Mouse (Mus musculus) cerebellum, postnatal 4 days (tissue): ENCODE measurements at regions not wholly inside any gene's neighbourhood (a gene's known extent, or its start where the extent isn't known, plus 50 kb on each side); places are given as distances from the start of the nearest gene placed in this dataset.

Source experiments
- DNase-seq, 2 experiments: peaks; one replicate each; pipeline ENCODE4 v3.0.0; 2022; ENCODE audit warnings: low spot score in 2 of 2, mixed read lengths in 1 of 2

DNA sequence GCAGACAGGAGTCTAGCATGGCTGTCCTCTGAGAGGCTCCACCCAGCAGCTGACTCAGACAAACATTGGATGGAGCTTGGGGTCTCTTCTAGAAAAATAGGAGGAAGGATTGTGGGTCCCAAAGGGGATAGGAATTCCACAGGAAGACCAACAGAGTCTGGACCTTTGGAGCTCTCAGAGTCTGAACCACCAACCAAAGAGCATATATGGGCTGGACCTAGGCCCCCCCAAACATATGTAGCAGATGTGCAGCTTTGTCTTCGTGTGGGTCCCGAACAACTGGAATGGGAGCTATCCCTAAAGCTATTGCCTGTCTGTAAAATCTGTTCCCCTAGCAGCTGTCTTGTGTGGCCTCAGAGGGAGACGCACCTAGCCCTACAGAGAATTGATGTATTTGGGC lies 50.1 kb upstream of the Cpm start:
- DNase-seq, result no peak

DNA sequence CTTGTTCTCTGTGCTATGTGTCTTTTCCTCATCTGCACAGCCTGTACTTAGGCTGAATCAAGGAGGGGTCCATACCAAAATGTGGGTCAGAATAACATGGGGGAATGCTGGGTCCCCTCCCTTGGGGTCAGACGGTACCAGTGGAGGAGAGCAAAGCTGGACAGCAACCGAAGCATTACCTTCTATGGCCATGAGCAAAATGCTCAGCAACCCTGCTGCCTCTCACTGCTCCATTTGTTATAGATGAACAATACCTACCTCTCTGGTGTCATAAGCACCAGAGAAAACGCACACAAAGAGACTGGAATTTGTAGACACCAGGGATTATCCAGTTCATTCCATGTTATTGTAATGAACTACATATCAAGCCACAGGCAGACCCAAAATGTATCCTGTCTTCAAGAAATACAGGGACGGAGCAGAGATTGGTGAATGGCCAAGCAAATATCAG lies 50.6 kb upstream of the Cpm start:
- no peak for DNase-seq

DNA sequence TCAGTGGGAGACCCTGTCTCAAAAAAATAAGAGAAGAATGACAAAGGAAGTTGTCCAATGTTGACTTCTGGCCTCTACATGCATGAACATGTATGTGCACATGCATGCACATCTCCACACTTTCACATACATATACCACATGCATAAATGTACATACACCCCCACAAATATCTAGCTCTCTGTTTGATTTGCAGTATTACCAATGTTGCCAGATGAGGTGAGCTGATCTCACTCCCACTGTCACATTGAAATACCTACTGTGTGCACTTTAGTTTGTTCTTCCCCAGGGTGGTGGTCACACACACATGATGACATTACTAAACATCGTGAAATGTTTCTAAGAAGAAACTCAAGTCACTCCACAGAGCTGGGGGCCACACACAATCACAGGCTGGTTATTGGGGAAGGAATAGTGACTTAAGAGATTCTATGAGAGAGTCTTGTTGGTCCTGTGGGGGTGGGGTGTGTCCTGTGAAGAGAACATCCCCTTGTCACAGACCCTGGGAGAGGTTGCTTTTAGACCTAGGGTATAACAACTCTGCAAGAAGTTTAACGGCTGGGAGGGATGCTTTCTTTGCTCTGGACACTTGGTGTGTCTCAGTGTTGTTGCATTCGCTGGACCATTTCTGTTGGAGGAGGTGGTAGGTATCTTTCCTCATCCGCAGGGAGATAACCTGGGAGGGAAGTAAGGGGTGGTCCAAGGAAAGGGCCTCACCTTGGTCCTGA lies 51.2 kb upstream of the Cpm start:
- no peak for DNase-seq

DNA sequence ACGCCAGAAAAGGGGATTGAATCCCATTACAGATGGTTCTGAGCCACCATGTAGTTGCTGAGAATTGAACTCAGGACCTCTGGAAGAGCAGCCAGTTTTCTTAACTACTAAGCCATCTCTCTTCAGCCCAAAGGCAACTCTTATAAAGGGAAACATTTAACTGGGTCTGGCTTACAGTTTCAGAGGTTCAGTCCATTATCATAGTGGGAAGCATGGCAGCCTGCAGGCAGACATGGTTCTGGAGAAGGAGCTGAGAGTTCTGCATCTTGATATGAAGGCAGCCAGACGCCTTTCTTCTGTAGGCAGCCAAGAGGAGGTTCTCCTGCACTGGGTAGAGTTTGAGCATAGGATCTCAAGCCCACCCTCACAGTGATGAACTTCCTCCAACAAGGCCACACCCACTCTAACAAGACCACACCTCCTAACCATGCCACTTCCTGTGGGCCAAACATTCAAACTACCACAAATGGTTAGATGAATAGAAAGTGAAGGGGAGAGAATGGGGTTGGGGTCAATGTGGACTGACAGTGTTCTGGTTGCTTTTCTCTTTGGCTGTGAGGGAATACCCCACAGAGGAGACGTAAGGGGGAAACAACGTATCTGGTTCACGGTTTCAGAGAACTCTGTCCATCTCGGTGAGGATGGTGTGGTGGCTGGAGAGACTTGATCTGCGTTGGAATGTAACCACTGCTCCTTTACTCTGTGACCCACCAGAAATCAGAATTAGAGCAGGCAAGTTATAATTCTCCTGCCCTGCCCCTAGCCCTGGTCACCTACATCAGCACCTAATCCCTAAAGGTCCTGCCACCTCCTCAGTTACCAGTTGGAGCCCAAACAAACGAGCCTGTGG lies 52.2 kb upstream of the Cpm start:
- DNase-seq, result no peak

DNA sequence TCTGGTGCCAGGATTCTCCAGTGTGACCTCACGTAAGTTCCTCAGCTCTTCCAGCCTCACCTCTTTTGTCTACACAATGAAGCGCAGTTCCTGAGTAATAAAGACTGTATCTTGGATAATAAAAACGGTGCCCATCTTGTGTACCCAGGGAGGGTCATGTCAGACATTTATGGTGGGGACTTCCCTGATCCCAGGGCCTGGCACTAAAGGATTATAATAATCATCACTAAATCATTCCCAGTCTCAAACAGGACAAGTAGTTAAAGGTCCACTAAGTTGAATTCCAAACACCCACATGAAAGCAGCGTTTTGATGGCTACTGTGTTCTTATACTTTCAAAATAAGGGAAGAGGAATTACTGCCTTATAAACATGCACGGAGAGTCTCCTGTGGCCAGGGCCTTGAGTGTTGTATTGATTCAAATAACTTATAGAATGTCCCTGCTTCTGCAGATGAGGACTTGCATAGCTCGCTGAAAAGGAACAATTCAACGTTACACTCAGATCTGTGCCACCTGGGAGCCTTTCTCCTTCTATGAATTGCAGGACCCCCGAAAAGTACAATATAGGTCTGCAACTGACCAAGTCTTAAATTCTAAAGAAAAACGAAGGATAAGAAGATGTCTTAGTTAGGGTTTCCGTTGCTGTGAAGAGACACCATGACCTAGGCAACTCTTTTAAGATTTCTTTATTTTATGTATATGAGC lies 53.0 kb upstream of the Cpm start:
- DNase-seq, result no peak

DNA sequence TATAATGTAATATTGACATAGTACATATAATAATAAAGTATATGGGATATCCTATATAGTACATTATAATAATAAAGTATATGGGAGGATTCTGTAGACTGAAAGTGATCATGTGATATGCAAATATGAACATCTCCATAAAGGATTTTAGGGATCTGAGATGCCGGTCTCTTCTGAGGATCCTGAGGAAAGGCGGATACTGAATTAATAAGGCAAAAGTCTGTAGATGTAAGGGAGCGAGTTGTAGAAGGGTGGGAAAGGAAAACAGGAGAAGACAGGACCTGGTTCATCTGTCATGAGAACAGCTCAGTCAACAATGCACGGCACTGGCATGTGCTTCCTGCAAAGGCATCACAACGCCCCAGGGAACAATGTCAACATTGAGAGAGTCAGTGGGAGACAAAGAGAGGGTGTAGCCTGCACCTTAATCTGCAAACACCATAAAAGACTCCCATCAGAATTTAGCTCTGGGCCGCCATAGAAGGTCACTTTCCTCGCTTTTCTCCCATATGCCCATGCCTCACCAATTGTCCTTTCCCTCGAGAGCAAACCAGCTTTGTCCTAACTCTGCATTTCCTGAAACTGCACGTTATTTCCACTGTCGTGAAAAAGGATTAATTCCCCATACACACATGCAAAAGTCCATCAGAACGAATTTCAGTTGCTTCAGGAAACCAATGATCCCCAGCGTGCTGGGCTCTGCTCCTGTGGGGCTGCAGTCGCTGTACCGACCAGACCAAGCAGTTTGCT lies 53.7 kb upstream of the Cpm start:
- DNase-seq, result no peak

DNA sequence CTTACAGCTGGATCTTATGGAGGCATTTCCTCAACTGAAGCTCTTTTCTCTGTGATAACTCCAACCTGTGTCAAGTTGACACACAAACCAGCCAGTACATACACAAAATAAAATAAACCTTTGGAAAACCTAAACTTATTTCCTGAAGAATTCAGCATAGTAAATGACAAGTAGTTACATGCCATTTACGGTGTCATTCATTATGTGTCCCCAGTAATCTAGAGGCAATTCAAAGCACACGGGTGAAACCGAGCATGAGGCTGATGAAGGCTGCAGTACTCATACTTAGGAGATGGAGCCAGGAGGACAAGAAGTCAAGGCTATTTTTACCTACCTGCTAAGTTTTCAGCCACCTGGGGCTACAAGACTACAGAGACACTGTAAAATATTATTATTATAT lies 54.4 kb upstream of the Cpm start:
- DNase-seq, result no peak

DNA sequence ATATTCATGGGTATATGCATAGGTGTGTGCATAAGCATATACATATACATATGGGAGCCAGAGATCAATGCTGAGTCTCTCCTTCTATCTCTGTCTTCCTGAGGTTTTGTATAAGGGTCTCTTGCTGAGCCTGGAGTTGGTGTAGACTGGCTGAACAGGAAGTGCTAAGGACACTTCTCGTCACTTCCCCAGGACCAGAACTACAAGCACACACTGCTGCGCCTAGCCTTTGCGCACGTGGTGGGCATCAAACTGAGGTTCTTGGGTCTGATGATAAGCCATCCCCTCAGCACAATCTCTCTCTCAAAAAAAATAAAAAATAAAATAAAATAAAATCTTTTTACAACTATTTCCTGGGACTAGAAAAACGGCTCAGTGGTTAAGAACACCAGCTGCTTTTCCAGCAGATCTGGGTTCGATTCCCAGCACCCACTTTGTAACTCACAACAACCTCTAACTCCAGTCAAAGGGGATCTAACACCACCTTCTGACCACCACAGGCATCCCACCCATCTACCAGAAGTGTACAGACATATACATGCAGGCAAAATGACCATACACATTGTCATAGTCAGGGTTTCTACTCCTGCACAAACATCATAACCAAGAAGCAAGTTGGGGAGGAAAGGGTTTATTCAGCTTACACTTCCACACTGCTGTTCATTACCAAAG lies 55.1 kb upstream of the Cpm start:
- DNase-seq, result no peak

DNA sequence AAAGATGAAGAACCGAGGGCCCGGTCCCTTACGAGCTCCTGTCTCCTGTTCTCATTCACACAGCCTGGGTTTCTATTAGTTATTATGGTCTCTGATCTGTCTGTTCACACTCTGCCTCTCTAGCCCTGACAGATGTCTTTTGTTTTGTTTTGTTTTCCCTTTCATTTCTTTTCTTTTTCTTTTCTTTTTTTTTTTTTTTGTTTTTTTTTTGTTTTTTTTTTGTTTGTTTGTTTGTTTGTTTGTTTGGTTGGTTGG lies 55.8 kb upstream of the Cpm start:
- DNase-seq, result no peak

DNA sequence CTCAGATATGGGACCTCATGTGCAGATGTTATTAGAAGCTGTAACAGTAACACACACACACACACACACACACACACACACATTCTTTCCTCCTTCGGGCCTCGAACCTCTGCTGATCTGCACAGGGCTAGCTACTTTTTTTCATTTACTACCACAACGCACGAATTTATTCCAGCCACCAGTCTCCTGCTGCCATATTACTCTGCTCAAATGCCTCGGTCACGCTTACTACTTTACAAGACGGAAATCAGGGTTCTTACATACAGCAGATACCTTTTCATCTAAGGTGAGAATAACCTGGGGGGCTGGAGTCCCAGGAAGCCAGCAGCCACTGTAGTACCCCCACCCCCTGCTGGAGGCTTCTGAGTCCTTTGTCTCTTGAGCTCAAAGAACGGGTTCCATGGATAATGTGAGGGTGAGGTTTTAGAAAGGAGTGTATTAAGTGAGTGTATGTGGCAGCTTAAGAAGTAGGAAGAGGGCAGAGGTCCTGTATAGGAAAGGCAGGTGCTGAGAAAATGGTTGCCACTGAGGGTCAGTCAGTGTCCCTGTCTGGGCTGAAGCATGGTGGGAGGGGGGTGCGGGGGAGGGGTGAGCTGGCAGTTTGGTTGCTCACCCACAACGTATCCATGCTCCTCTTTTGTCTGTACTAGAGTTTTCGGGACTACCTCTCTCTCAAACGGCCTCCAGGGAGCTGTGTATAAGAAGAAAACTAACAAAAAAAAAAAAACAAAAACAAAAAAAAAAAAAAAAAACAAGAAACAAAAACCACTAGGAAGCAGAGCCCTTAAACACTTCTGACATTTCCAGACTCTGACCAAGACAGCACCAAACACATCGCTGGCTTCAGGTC lies 56.3 kb upstream of the Cpm start:
- no peak for DNase-seq

DNA sequence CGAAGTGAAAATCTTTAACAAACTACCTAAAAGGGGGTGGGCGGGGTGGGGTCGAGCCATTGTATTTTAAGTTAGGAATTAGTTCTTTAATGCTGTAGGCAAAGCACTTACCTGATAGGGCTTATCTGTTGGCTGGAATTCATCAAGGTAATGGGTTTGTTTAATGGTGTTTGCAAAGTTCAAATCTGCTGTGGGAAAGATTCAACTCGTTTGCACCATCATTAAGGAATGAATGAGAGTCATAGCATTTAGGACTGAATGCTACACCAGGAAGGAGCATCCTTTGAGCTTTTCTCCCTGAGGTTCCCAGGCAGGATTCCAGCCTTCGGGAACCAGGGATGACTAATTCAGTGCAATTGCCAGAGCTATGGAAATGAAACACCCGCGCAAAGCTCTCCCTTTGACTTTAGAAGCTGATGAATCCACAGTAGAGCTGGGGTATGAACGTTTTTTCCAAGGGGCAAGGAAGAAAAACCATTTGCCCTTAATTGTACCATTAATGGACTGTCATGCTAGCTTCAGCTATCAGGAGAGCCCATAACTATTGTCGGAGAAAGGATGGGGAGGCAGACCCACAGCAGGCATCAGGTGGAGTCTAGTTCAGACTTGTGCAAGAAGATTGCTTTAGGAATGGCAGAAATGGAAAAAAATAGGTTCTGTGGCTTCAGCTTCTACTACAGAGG lies 57.3 kb upstream of the Cpm start:
- no peak for DNase-seq

DNA sequence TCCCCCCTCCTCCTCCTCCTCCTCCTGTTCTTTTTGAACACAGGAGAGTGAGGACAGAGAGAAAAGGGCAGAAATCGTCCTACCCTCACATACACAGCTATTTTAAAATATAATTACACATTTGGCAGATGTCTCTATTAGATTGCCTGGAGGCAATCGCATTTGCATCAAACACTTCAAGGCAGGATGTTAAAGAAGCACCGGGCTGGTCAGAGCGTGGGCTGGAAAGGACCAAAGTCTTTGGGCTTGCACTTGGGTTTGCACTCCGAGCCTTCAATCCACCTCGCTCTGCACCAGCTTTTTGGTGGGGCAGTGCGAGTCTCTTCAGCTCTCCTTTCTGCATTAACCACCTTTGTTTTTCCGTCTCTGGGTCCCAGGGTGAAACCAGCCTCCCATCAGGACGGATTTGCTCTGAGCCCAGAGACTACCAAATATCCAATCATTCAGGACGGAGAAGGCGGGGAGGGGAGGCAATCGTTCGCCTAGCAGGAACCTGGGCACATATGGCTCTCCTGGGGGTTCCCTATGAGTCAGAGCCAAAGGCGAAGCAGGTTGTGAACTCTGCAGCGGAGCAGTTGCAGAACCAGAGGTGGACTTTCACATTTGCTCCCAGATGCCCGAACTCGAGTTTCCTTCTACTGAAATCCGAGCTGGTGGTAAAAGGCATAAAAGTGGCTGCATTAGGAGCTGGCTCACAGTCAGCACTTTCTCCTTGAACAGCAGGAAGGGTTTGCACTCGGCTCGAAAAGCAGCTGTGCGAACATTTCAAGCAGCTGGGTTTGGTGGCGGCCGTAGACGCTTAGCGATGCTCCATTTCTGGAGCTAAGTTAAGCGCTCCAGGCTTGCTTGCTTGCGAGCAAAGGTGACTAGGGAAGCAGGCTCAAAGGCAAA lies 58.1 kb upstream of the Cpm start:
- DNase-seq, result no peak

DNA sequence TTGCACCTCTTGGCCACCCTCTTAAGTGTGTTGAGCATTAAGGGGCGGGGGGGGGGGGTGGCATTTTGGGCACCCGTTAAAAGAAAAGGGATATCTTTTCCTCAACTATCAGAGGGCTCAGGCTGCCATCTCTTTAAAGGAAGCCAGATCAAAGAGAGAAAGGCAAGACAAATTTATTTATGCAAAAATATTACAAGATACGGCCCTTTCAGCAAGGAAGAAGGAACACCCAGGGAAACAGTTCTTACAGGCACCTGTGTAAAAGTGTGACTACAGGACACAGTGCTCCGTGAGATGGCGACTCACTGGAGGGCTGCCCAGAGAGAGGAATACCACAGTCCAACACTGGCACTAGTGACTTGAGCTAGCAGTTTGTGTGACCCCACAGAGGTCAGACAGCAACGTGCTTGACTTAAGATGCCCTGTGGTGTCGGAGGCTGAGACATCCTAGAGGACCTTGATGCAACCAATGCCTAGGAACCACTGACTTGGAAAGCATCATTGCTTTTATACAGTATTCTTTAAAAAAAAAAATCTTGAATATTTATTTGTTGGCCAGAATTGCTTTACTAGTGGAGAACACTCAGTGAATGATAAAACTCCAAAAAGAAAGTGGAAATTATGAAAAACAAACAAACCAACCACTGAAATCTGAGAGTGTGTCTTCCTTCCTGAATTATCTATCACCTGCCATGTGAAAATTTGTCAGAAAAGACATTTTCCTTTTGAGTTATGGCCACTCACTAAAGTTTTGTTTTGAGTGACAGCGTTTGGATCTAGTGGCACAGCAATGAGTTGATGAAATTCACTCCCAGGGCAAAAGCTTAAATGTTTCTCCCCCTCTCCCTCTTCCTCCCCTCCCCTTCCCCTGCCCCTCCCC lies 59.0 kb upstream of the Cpm start:
- no peak for DNase-seq

DNA sequence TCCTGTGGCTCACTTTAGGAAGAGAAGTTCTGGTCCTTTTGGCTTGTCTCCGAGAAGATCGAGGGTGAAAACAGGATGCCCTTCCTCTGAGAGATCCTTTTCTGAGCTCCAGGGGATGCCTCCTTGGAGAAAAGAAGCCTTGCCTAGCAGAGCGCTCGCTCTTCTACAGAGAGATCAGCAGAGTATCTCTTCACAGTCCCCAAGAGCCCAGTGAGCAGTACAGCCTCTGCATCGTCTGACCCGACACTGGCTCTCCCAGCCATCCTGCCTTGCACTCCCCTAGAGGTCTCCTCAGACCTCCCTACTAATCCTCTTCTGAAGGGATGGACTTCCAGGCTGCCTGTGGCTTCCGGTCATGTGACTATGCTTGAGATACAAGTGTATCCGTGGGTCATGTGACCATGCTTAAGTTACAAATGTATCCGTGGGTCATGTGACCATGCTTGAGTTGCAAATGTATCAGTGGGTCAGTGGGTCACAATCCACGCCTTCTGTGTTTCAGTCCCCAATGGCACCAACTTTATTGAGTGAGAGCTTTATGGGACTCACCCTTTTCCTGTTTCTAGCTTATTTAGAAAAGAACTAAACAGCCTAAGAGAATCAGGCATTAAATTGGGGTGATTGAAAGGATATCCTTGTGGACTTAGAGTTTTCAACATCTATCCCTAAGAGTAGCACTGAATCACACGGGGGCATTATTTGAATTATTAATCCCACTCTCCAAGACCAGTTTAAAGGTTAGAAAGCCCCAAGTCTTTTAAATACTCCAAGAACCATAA lies 59.8 kb upstream of the Cpm start:
- DNase-seq, result no peak

DNA sequence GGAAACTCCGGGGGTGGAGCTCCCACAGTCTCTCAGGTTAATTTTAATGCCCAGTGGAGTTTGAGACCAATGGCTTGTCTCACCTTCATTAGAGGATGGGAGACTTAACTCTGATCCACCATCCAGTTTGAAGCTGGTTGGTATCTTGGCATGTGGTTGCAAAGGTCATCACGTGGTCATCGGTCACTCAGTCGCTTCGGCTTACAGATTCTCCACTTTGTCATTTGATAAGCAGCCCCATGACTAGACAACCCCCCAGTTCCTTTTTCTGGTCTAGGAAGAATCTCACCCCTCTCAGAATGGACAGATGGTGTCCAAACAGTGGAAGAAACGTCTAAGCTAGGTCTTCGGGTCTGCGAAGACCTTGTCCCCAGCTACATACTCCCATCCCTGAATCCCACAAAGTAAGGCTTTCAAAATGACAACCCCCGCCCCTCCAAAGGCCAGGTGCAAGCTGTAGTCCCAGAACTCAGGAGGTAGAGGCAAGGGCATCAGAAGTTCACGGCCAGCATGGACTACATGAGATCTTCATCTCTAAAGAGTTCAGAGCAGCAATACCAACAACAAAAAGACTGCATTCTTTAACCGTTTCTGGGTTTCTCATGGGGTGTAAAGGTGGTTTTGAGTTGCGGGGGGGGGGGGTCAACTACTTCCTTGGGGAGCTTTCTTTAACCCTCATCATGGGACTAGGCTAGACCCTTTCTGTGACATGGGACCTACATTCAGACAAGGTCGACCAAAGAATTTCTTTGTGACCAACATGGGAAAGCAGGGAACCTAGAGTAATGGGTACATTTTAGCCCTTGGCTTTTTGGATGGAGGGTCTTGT lies 60.6 kb upstream of the Cpm start:
- DNase-seq, result no peak

DNA sequence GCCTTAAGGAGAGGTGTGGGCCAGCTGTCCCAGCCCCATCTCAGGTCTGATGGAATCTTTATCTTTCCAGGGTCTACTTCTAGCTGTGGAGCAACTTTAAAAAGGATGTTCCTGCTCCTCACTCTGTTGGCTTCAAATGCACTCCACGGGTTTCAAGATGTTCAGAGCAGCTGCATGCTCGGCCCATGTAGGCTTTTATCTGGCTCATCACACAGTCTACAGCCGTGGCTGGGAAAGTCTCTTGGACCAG lies 61.2 kb upstream of the Cpm start:
- DNase-seq, result no peak
